Mouse (Mus musculus): ENCODE data around the gene Ephb2.

Gene Ephb2

GRCm38 (mm10) chr4:136731761-136732160 lies 104.0 kb downstream of the Ephb2 start:
- no peak for DNase-seq (ENCODE audit: low spot score)

DNA sequence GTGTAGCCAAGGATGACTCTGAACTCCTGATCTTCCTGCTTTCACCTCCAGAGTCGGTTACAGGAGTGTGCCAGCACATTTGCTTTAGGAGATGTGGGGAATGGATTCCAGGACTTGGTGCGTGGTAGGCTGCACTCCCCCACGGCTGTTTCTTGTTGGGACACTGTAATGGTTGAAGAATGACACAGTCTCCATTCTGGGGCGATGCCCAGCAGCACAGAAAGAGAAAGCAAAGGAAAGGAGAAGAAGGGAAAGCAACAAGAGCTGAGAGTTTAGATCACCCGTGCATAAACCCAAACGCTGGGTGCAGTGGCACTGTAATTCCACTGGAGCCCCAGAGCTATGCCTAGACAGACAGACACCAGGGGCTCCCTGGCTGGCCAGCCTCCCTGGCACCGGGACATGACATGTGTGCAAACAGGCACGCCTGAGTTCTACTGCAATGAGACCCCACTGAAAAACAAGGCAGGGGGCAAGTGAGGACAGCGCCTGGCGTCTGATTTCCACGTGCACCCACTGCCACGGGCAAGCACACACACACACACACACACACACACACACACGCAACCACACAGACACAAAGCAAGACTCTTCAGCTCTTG lies 104.7 kb downstream of the Ephb2 start:
- no peak for DNase-seq (ENCODE audit: low spot score)

GRCm38 (mm10) chr4:136730501-136730900 lies 105.3 kb downstream of the Ephb2 start:
- no peak for DNase-seq (ENCODE audit: low spot score)

GRCm38 (mm10) chr4:136729574-136729973 lies 106.2 kb downstream of the Ephb2 start:
- no peak for DNase-seq (ENCODE audit: low spot score)

- DNase-seq (ENCODE audit: low spot score), result no peak
Measured at GRCm38 (mm10) chr4:136726941-136727340, 108.8 kb downstream of the Ephb2 start.

DNA sequence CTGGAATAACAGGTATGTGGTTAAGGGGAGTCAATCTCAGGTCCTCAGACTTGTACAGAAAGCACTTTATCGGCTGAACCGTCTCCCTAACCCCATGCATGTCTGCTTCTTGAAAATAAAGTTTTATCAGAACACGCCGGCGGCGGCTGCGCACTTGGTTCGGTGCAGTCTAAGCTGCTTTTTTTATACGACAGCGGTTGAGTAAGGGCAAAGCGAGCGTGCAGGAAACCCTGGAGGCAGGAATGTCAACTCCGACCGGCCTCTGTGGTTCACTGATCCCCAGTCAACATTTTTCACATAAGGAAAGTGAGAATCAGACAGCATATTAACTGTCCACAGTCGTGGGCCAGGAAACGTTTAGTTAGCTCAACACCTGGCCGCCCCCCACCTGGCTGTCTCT lies 111.1 kb downstream of the Ephb2 start:
- no peak for DNase-seq (ENCODE audit: low spot score)

DNA sequence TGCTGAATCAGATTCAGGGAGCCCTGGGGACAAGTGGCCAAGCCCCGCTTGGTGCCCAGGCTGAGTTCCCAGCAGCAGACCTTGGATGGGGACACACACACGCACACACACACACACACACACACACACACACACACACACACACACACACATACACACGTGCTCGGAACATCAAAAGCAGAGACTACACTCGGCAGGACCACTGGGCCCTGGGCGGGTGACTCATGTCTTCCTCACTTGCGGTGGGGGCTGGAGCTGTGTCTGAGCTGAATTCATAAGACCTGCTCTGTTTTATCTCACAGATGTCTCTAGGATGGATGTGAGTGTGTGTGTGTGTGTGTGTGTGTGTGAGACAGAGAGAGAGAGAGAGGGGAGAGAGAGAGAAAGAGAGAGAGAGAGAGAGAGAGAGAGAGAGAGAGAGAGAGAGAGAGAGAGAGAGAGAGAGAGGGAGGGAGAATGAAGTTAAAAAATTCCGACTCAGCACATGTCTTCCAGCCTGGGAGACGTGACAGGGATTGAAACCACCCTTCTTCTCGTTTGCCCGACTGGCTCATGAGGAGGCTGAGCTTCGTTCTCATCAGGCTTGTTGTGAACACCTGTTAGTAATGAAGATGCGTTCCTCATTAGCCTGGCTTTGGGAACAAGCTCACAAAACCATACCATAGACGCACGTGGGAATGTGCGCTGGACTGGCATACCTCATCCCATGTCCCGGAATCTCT lies 113.3 kb downstream of the Ephb2 start:
- no peak for DNase-seq (ENCODE audit: low spot score)

- DNase-seq (ENCODE audit: low spot score), result no peak
Measured at GRCm38 (mm10) chr4:136721937-136722336, 113.9 kb downstream of the Ephb2 start.

DNA sequence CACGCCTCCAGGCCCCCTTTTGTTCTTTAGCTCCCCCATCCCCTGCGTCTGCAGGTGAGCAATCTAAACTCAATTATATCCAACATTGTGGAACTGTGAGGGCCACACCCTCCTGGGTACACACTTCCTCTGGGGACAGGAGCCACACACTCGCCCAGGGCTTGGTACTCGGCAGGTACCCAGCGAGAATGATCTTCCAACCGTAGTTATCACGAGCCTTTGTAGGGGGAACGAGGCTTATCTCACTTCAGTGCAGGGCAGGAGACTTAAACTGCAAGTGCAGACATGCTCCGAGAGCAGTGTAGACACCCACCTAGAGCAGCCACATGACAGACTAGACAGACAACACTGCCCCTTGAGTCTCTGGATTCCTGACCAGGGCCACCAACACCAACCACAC lies 115.8 kb downstream of the Ephb2 start:
- no peak for DNase-seq (ENCODE audit: low spot score)

DNA sequence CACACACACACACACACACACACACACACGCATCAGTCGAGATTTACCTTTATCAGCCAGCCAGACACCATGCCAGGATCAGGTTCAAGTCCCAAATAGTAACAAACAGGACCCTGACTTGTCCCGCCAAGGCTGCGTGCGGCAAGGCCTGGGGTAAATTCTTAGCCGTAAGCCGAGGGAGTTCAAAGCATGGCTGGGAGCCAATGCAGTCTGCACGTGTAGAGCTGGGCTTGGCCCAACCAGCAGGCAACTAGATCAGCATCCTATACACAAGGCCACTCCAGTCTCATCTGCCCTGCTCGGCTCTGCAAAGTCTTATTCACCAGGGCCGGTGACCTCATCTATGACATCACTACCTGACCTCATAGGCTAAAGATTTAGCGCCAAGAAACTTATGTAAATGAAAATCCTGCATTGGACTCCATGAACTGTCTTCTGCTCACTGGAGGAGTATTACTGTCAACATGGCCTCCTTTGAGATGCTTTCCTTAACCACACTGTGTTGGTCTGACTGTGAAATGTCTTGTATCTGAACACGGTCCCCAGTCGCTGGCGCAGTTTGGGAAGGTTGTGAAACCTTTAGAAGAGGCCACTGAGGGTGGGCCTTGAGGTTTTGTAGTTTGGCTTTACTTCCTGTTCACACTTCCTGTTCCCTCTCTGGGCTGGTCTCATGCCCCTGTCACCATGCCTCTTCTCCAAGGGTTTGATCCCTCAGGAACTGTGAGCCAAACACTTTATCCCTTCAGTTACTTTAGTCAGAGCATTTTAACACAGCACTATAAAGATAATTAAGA lies 117.4 kb downstream of the Ephb2 start:
- DNase-seq (ENCODE audit: low spot score), result no peak

DNA sequence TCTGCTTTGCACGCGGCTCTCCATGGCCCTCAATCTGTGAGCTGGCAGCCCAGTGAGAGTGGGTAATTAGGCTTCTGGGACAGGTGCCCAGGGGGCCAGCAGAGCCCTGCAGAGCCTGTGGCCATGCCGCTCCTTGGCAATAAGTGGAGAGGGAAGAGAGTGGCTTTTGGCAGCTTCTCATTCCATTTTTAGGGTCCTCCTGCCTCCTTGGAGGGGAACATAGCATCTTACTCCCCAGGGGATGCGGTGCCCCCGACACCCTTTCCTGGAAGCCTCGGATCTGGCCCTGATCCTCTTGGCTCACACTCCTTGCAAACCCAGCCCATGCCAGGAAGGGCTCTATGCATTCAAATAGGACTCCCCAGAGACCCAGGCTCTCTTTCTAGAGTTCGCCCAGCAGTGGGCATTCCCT lies 119.2 kb downstream of the Ephb2 start:
- DNase-seq (ENCODE audit: low spot score), result no peak

- DNase-seq (ENCODE audit: low spot score), result no peak
Measured at GRCm38 (mm10) chr4:136714530-136714929, 121.3 kb downstream of the Ephb2 start.

DNA sequence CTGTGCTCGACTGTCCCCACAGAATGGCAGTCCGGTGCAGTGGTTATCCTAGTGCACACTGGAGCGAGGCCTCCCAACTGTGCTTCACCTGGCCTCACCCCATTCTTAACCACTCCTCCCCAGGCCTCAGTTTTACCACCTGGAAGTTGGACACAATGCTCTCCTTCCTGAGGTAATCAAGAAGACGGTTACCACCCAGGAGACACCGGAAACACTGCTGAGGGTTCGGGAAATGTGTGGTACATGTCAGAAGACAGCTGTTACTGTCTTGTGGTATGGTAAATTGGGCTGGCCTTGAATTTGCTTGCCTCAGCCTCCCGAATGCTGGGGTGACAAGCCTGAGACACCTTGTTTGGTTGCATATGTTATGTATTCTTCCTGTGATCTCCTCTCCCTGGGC lies 121.9 kb downstream of the Ephb2 start:
- DNase-seq (ENCODE audit: low spot score), result no peak

DNA sequence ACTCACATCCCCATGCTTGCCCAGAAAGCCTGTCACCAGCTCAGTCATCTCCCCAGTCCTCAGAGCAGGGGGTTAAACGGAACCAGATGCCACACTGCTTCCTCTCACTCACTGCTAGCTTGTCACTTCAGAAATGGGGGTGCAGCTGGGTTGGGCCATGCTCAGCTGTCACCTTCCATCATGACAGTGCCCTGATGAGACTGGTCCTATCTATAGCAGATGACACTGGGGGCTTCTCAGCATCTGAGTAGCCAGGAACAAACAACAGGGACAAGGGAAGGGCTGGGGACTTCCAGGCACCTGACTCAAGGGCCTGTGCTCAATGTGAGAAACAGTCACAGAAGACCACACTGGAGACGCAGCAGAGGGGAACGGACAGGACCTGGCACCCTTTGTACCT lies 122.4 kb downstream of the Ephb2 start:
- no peak for DNase-seq (ENCODE audit: low spot score)

DNA sequence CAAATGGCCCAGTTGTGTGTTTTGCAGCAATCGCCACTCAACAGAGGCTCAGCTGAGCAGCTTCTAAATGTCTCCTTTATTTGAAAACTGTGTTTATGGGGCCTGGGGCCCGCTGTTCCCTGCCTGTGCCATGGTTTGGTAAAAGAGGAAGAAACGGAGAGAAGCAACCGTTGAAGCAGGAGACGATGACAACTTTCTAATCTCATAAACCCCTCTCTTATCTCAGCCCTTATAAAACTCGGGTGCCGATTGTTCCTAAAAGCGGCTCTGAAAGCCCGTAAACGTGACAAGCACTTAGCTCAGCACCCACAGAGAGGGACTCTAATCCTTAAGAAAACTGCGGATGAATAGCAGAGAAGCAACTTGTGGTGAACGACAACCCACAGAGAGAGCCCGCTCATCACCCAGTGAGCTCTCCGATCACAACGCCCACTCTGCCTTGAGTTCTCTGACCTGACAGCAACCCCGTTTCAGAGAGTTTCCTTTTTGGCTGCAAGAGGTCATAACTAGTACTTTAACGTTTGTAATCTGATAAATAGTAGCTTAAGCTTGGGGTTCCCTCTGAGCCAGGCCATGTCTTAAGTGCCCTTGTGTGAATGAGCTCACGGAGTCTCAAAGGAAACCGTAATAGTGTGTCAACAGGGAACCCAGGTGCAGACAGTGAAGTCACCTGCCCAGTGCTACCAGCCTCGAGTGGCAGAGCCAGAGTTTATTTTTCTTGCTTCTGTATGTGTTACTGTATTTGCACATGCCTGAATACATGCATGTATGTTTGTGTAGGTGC lies 123.6 kb downstream of the Ephb2 start:
- DNase-seq (ENCODE audit: low spot score), result no peak

- no peak for DNase-seq (ENCODE audit: low spot score)
Measured at GRCm38 (mm10) chr4:136710345-136710744, 125.4 kb downstream of the Ephb2 start.

DNA sequence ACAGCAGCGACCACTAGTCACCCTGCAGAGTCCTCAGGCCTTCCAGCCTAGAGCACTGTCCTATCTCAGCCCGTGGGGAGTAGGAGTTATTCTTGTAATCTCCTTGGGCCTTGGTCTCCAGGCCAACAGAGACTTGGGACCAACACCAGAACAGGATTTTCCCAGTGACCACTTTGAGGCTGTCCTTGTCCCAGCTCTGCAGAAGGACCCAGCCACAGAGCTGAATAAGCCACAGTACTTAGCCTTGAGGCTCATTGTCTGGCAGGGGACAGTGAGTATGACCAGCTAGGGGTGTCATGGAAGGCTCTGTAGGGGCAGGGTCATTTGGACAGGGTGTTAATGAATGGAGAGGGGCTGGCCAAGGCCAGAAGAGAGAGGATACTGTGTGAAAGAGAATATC lies 126.8 kb downstream of the Ephb2 start:
- DNase-seq (ENCODE audit: low spot score), result no peak

DNA sequence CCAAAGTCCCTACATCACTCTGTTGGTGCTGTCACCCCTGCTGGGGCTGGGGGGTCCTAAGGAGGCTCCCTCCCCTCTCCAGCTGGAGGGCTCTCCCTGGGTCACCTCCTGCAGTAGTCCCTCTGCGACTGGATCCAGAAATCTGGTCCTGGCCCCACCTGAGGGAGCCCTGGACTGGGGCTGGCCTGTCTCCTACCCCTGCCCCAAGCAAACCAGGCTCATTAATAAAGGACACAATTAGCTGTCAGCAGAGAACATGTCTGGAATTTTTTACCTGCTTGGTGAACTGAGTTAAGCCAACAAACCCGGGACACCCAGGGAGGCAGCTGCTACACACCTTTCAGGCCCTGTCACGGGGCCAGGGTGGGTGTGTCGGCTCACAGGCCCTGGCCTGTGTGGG lies 129.1 kb downstream of the Ephb2 start:
- no peak for DNase-seq (ENCODE audit: low spot score)

DNA sequence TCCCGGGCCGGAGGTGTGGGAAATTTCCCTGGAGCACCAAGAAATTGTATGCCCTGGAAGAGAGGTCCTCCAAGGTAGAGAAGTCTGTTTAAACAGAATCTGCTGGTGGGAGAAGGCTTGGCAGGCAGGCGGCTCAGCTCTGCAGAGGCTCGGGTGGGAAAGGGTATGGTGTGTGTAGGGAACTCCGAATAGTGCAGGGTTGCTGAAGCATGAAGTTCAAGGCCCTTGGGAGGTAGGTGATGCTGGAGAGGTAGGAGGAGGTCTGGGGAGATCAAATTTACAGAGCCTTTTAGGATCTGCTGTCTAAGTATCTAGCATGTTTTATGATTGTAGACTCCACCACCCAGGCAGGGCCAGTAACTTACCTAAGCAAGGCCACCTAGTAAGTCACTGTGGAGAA lies 130.7 kb downstream of the Ephb2 start:
- DNase-seq (ENCODE audit: low spot score), result no peak

DNA sequence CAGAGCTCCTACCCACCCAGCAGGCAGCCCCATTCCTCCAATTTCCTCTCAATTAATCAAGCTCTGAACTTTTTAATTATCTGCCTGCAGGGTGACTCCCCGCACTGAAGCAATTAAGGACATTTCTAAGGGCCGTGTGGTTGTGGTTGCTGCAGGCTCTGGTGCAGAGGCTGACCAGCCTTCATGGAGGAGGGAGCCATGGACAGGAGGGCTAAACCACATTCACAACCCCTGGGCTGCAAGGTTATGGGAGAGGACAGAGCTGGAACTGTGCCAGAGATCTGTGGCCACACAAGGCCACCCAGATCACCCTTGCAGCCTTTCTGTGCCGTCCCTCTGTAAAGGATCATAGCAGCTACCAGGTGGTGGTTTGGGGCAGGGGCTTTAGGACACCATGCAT lies 131.2 kb downstream of the Ephb2 start:
- DNase-seq (ENCODE audit: low spot score), result no peak

GRCm38 (mm10) chr4:136703351-136703750 lies 132.4 kb downstream of the Ephb2 start:
- no peak for DNase-seq (ENCODE audit: low spot score)

DNA sequence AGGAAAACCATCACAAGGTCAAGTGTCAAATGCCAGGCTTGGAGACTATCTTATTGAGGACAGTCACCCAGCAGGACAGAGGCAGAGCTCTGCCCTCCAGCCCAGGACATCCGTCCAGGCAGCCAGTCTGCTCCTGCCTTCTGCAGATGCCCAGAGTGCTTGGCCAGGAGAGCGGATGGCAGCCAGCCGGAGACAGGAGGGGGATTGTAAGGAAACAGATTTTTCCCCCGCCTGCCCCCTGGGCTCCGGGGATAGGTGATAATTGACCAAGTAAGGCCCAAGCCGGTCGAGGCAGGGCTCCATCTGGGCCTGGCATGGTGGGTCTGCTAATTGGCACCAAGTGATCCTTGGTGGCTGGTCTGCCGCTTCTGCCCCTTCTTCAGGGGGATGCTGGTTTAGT lies 133.3 kb downstream of the Ephb2 start:
- DNase-seq (ENCODE audit: low spot score), result no peak

Measured in ovary, postnatal 10 days (tissue).